Mouse (Mus musculus) limb, embryonic 12.5 days (tissue): ENCODE measurements around the gene Prkce. TPM values are rescaled to one million over a fixed set of nuclear protein-coding genes. Genes with fewer than 3 reads are reported as not detected.

Source experiments
- ATAC-seq: fragments of 200-750 bp; cut with Nextera tagmentation; 2 replicates; pipeline ENCODE4 v1.8.0; 2017; ENCODE audit warnings: low read depth, moderate TSS enrichment; ENCODE audit not compliant: insufficient number of reproducible peaks, insufficient read depth, low FRiP score, low TSS enrichment
- H3K27ac ChIP-seq: fragments of 300-500 bp; sonication (generic); 2 replicates; pipeline ENCODE4 v1.5.1; 2016; ENCODE audit warnings: mild to moderate bottlenecking, moderate library complexity
- H3K27me3 ChIP-seq: fragments of 300-500 bp; sonication (generic); 2 replicates; pipeline ENCODE4 v1.6.1; 2016; ENCODE audit warnings: mild to moderate bottlenecking, moderate library complexity
- H3K36me3 ChIP-seq: fragments of 300-500 bp; sonication (generic); 2 replicates; pipeline ENCODE4 v1.6.1; 2016; ENCODE audit warnings: mild to moderate bottlenecking, moderate library complexity
- H3K4me1 ChIP-seq: fragments of 300-500 bp; sonication (generic); replicated peaks from 2 replicates; pipeline ENCODE4 v1.6.1; 2016
- H3K4me2 ChIP-seq: fragments of 300-500 bp; sonication (generic); 2 replicates; pipeline ENCODE4 v1.6.1; 2016; ENCODE audit warnings: mild to moderate bottlenecking, moderate library complexity
- H3K4me3 ChIP-seq: fragments of 300-500 bp; sonication (generic); replicated peaks from 2 replicates; pipeline ENCODE4 v1.5.1; 2016; ENCODE audit warnings: mild to moderate bottlenecking
- H3K9ac ChIP-seq: fragments of 300-500 bp; sonication (generic); replicated peaks from 2 replicates; pipeline ENCODE4 v1.6.1; 2016; ENCODE audit warnings: mild to moderate bottlenecking, moderate library complexity
- H3K9me3 ChIP-seq: fragments of 300-500 bp; sonication (generic); 2 replicates; pipeline ENCODE4 v1.6.1; 2016; ENCODE audit warnings: mild to moderate bottlenecking, moderate library complexity
- WGBS: fragments of 180-500 bp; shearing (Covaris S2); methylation state at CpG from one replicate; pipeline ENCODE4 v1.1.7; 2016; 5-methylcytosine and 5-hydroxymethylcytosine counted together
- polyA plus RNA-seq: library from polyadenylated mRNA; unstranded; fragments of >200 nt; fragmentation: Nextera tagmentation; extraction: Ambion mirVana; gene quantifications from 2 replicates; pipeline ENCODE4 v1.2.1, GENCODE M21; 2016

Prkce gene
- polyA plus RNA-seq, 1 experiment from 2014 or later: 7.7 TPM

DNA sequence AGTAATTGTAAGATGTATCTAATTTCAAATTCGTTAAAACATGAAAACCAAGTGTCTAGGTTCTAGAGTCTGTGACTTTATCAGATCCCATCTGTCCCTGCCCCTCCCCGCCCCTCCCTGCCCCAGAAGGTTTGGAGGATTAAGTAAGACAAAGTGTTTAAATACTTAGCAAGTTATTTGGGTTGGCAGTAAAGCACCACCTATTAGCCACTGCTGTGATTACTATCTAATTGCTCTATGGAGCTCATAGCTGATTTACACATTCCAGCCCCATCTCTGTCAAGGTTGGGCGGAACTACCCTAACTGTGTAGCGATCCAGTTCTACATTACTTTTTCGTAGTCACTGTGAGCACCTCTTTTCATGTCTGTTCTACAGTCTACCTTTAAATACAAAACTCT lies 418.9 kb downstream of the Prkce start:
- ATAC-seq: no peak
- Histone ChIP-seq H3K36me3 (no peaks in the 10 kb centered on the region), H3K4me3 (no peak overlapping the region), H3K4me2 (no peak overlapping the region), H3K4me1 (0 out of 2 replicates have a peak, but pooled peaks cover 4% of the 10 kb centered on the region), H3K9ac (no peak overlapping the region), H3K27me3 (no peaks in the 10 kb centered on the region), H3K27ac (no peak overlapping the region), H3K9me3 (no peaks in the 10 kb centered on the region)
- 64% methylated on average over 5 of the region's 5 CpGs for WGBS

DNA sequence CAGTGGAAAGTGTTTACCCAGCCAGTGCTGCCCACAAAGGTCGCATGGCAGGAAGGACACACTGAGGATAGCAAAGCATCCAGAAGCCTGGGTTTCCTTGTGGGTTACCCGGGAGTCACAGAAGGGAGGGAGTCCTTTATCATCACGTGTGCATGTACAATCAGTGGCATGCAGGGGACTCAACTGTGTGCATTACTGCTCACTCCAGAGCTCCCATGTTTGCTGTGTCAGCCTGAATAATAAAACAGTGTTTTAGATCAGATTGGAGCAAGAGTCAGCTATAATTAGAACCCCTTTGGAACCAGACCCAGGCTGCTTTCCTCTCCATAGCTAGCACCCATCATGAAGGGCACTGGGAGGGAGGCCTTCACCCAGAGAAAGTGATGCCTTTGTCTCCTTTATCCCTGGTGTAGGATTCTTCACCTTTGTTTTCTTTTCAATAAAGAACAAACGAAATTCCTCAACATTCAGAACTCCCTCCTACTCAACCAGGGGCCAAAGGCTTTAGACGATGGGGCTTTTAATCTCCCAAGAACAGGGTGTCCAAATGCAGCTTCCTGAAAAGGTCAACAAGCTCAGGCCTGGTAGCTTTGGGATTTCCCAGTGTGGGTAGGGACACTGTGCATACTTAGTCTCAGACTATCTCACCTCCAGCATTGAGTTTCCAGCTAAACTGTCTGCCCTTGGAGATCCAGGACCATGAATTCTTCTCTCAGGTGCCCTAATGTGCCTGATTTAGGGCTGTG lies 421.3 kb downstream of the Prkce start:
- WGBS: 79% methylated on average over 5 of the region's 5 CpGs

DNA sequence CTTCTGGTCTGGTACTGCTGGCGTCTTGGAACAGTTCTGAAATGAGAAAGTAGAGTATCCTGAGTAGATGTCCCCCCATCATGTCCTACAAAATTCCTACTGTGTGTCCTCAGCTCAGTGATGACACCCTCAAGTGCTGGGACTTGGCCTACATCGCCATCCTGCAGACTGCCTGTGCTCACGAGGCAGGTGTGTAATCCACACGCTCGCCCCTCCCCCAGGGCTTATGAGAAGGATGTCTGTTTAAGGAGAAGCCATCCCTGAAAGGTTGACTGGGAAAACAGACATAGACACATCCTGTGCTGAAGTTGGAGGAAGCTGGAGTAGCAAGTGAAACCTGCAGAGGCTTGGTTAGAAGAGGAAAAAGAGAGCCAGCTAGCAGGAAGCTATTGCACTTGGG lies 422.1 kb downstream of the Prkce start:
- no peak overlapping the region for H3K4me2 ChIP-seq
- no peak overlapping the region for H3K9ac ChIP-seq
- no peak for ATAC-seq
- H3K4me3 ChIP-seq: no peak overlapping the region
- no peak overlapping the region for H3K27ac ChIP-seq
- no peaks in the 10 kb centered on the region for H3K27me3 ChIP-seq
- H3K4me1 ChIP-seq: peaks cover 14% of the 10 kb centered on the region
- WGBS: 94% methylated on average over 5 of the region's 5 CpGs
- H3K9me3 ChIP-seq: no peaks in the 10 kb centered on the region
- no peaks in the 10 kb centered on the region for H3K36me3 ChIP-seq

More for the DNA sequence above, 421.3 kb downstream of the Prkce start:
- H3K27ac ChIP-seq: no peak overlapping the region
- H3K4me2 ChIP-seq: no peak overlapping the region
- H3K27me3 ChIP-seq: no peaks in the 10 kb centered on the region
- H3K4me1 ChIP-seq: peaks cover 13% of the 10 kb centered on the region
- H3K36me3 ChIP-seq: no peaks in the 10 kb centered on the region
- H3K9me3 ChIP-seq: no peaks in the 10 kb centered on the region
- no peak overlapping the region for H3K9ac ChIP-seq
- no peak for ATAC-seq
- no peak overlapping the region for H3K4me3 ChIP-seq

DNA sequence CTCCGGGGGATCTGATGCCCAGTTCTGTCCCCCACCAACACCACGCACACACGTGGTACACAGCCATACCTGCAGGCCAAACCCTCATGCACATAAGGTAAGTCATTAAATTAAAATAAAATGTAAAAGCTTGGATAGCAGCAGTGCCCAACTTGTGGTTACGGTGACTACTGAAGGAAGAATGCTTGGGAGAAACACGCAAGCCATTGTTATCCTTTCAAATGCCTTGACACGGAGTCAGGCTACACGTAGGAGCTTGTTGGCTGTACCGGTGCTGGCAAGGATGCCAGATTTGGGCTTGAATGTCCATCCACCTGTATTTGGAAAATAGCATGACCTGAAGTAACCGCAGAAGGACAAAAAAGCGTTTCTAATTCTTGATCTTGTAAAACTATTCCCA lies 423.7 kb downstream of the Prkce start:
- H3K27me3 ChIP-seq: no peaks in the 10 kb centered on the region
- H3K27ac ChIP-seq: 0 out of 2 replicates have a peak overlapping the region, but pooled peaks have one; percentile 1
- peaks cover 9% of the 10 kb centered on the region for H3K4me1 ChIP-seq
- WGBS: 86% methylated on average over 10 of the region's 10 CpGs
- H3K4me3 ChIP-seq: no peak overlapping the region
- ATAC-seq: no peak
- H3K9me3 ChIP-seq: no peaks in the 10 kb centered on the region
- no peaks in the 10 kb centered on the region for H3K36me3 ChIP-seq
- no peak overlapping the region for H3K9ac ChIP-seq
- no peak overlapping the region for H3K4me2 ChIP-seq

DNA sequence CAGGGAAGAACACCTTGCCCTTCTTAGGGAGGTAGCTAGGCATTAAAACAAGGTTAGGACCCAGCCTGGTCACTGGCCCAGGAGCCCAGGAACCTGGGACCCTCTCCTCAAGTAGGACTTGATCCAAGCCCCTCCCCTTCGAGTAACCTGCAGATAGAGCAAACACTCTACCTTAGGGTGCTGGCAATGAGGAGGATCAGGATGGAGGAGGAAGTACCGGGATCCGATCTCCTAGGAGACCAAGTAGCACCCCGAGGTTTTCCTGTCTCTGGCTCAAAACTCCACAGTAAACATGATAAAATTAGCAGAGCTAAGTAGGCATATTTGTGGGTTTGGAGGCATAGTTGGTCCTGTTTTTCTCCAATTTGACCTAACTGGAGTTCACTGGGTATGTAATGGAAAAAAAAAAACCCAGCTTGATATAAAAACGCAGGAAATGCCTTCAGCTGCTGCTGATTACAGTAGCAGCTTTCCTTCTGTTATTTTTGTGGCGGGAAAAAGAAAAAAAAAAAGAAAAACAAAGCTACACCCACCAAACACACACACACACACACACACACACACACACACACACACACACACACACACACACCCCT lies 425.5 kb downstream of the Prkce start:
- Histone ChIP-seq H3K27ac (0 out of 2 replicates have a peak overlapping the region, but pooled peaks have one; percentile 12), H3K27me3 (no peaks in the 10 kb centered on the region), H3K4me1 (peaks cover 9% of the 10 kb centered on the region), H3K36me3 (no peaks in the 10 kb centered on the region), H3K9ac (no peak overlapping the region), H3K4me3 (no peak overlapping the region), H3K9me3 (no peaks in the 10 kb centered on the region), H3K4me2 (no peak overlapping the region)
- ATAC-seq: no peak
- WGBS: 67% methylated on average over 5 of the region's 6 CpGs

DNA sequence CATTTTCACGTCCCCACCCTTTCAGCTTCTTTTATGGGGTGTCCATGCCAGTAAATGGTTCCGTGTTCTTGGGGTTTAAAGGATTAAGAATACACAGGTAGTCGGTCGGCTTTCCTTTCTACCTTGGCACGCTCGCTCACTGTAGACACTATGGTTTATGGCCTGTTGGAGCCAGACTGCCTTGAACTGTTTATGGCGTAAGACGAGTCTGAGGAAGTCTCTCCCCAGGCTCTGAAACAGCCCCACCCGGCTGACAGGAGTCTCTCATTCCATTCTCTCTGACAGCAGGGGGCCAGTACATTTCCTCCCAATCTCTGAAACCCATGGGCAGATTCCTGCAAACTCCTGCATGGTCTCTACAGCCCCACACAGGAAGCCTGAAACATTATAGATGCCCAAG lies 427.9 kb downstream of the Prkce start:
- Histone ChIP-seq H3K4me2 (no peak overlapping the region), H3K4me1 (peaks cover 9% of the 10 kb centered on the region), H3K36me3 (no peaks in the 10 kb centered on the region), H3K9me3 (no peaks in the 10 kb centered on the region), H3K9ac (no peak overlapping the region), H3K27ac (no peak overlapping the region), H3K4me3 (no peak overlapping the region), H3K27me3 (no peaks in the 10 kb centered on the region)
- ATAC-seq: no peak
- WGBS: 39% methylated on average over 9 of the region's 9 CpGs

DNA sequence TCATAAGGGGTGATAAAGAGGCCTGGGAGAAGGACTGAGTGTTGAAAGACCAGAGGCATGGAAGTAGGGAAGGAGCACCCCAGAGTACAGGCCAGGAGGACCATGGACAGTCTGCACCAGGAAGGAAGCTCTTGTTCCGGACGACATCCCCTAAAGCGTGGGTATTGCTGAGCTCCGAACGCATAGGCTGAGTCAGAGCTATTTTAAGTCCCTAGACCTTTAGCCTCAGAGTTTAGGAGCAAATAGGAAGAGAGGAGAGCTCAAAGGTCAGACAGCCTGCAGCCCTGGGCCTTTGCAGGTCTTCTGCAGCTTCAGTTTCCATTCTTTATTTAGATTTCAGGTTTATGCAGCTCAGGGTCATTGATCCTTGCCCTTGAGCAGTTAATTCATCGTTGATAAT lies 433.5 kb downstream of the Prkce start:
- Histone ChIP-seq H3K27ac (no peak overlapping the region), H3K4me1 (no peaks in the 10 kb centered on the region), H3K4me3 (no peak overlapping the region), H3K9ac (no peak overlapping the region), H3K9me3 (no peaks in the 10 kb centered on the region), H3K36me3 (no peaks in the 10 kb centered on the region), H3K27me3 (no peaks in the 10 kb centered on the region), H3K4me2 (no peak overlapping the region)
- ATAC-seq: no peak
- WGBS: 88% methylated on average over 6 of the region's 6 CpGs

DNA sequence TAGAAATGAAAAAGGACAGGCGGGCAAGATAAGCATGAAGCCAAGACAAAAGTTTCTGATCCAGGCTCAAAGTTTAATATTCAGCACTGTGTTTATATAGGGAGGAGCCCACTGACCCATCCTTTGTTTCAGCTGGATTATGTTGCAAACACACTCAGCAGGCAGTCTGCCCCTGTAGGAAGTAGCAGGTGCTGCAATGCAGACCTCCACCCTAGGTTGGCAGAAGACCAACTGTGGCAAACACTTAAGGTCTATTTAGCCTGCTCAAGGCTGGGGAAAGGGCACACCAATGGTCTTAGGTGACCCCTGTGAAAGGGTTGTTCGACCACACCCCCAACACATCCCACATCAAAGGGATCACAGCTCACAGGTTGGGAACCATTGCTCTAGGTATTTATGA lies 434.3 kb downstream of the Prkce start:
- Histone ChIP-seq H3K27me3 (no peaks in the 10 kb centered on the region), H3K9me3 (no peaks in the 10 kb centered on the region), H3K4me2 (no peak overlapping the region), H3K9ac (no peak overlapping the region), H3K4me3 (no peak overlapping the region), H3K27ac (no peak overlapping the region), H3K4me1 (no peaks in the 10 kb centered on the region), H3K36me3 (no peaks in the 10 kb centered on the region)
- 93% methylated on average over 2 of the region's 2 CpGs for WGBS
- no peak for ATAC-seq

DNA sequence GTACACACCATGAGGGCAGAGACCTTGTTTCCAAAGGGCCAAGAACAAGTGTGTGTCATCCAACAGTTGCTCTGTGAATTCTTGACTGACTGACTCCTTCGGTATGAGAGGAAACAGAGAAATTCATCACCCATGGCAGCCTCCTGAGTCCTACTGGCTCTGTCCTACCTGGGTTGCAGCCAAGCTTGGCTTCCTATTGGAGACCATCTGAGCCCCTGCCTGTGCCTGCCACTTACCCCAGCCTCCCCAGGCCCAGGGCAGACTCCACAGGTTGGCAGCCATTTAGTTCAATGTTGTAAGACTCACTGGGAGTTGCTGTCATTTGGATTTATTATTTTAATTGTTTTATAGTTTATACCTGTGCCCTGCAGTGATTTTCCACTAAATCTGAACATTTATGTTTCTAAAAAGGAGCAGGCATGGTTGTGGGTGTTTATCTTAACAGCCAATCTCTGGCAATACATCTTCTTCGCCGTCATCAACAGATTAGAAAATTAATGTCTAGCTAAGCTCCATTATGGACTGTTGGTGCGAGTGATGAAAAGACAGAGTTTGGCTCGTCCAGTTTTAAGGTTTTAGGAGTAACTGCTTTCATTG lies 436.4 kb downstream of the Prkce start:
- Histone ChIP-seq H3K4me3 (no peak overlapping the region), H3K27ac (no peak overlapping the region), H3K36me3 (no peaks in the 10 kb centered on the region), H3K27me3 (no peaks in the 10 kb centered on the region), H3K4me1 (no peaks in the 10 kb centered on the region), H3K9ac (no peak overlapping the region), H3K4me2 (no peak overlapping the region), H3K9me3 (no peaks in the 10 kb centered on the region)
- no peak for ATAC-seq
- 68% methylated on average over 5 of the region's 5 CpGs for WGBS

DNA sequence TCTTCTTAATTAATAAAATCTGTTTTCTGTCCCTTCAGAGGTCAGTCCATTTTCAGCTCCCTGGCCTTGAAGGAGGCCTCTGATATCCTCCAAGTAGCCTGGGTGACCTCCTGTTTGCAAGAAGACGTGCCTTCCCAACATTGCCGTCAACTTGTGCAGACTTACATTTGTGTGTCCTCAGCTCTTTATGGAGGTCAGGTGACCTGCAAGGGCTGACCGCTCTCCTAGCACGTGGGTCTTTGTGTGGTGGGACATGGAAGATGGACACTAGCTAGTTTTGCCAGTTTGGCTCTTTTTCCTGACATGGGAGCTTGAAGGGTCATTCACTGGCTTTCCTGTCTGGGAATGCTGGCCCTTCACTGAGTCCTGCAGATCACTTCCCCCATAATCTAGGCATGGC lies 440.4 kb downstream of the Prkce start:
- ATAC-seq: no peak
- Histone ChIP-seq H3K4me1 (0 out of 2 replicates have a peak, but pooled peaks cover 3% of the 10 kb centered on the region), H3K36me3 (no peaks in the 10 kb centered on the region), H3K4me2 (no peak overlapping the region), H3K4me3 (no peak overlapping the region), H3K9me3 (no peaks in the 10 kb centered on the region), H3K9ac (no peak overlapping the region), H3K27me3 (no peaks in the 10 kb centered on the region), H3K27ac (no peak overlapping the region)
- WGBS: 83% methylated on average over 4 of the region's 4 CpGs

DNA sequence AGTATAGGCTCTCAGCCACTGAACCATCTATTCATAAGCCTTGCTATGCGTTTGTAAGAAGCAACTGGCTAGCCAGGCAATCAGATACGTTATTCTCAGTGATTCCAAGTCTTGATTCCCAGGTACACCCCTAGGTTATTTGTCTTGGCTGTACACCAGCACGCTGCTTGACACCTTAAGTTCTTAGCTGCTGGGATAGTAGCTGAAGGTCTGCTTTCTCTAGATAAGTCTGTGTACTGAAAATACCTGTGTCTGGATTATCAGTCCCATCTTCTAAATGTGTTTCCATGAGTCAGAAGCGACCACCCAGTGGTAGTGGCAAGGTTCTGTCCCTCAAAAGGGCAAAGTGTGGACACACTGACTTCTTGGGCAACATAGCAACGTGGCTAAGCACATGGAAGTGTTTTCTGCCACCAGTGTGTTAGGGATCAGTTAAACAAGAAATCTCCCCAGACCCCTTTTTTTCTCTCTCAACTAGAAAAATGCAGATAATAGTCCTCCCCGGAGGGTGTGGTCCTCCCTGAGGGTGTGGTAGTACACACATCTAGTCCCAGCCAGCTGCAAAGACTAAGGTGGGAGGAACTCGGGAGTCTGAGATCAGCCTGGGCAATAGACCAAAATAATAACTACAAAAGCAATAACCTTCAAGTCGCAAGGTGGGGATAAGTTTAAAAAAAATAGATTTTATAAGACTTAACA lies 442.8 kb downstream of the Prkce start:
- Histone ChIP-seq H3K27ac (no peak overlapping the region), H3K9ac (no peak overlapping the region), H3K27me3 (no peaks in the 10 kb centered on the region), H3K9me3 (no peaks in the 10 kb centered on the region), H3K4me1 (0 out of 2 replicates have a peak, but pooled peaks cover 3% of the 10 kb centered on the region), H3K4me3 (no peak overlapping the region), H3K4me2 (no peak overlapping the region), H3K36me3 (no peaks in the 10 kb centered on the region)
- 80% methylated on average over 8 of the region's 8 CpGs for WGBS
- ATAC-seq: no peak
